Mouse (Mus musculus) splenic B cell, adult 2 months (primary cell): ENCODE measurements around the gene Gm20441.

Experiments used
- DNase-seq: peaks from one replicate; pipeline ENCODE4 v3.0.0-alpha.2; 2011; ENCODE audit warnings: low read depth, low spot score
- H3K27me3 ChIP-seq: 2 replicates; pipeline ENCODE4 v1.6.1; 2012; ENCODE audit warnings: mild to moderate bottlenecking, low read length, moderate library complexity, mixed read lengths; ENCODE audit not compliant: control insufficient read depth, poor library complexity, insufficient read depth, severe bottlenecking
- H3K36me3 ChIP-seq: 2 replicates; pipeline ENCODE4 v1.6.1; 2012; ENCODE audit warnings: mild to moderate bottlenecking, low read length, moderate library complexity, mixed read lengths; ENCODE audit not compliant: control insufficient read depth, poor library complexity, insufficient read depth, severe bottlenecking

Gene Gm20441

GRCm38 (mm10) chr10:75780769-75781578, at the start of gene Gm20441, which contains the start of gene Gstt3:
Gene Gm20441, minus strand, starts transcription at chr10:75780954.
Gene Gstt3, minus strand, starts transcription at chr10:75781414.
- no peaks in the 10 kb centered on the region for H3K36me3 ChIP-seq
- H3K27me3 ChIP-seq = no peaks in the 10 kb centered on the region
- peak; percentile 69 for DNase-seq

GRCm38 (mm10) chr10:75830275-75830670, 49.5 kb upstream of the Gm20441 start:
- Histone ChIP-seq H3K36me3 (no peaks in the 10 kb centered on the region), H3K27me3 (no peaks in the 10 kb centered on the region)
- DNase-seq = no peak

DNA sequence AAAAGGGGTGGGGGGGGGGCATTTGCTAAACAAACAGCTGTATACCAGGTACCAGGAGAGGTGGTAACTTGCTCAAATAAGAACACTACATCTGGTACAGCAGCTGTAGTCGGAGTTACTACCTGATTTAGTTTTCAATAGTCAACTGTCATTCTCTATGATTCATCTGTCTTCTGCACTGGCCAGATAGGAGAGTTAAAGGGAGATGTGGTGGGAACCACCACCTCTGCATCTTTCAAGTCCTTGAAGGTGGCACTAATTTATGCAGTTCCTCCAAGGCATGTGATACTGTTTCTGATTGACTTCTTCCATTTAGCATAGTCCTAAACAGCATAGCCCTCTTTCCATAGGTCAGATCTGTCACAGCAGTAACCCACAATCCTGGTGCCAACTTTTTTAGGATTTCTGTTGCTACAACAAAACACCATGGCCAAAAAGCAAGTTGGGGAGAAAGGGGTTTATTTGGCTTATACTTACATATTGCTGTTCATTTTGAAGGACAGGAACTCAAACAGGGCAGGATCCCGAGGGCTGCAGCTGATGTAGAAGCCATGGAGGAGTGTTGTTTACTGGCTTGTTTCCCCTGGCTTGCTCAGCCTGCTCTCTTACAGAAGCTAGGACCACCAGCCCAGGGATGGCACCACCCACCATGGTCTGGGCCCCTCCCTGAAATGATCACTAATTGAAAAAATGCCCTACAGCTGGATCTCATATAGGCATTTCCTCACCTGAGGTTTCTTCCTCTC, 48.9 kb upstream of the Gm20441 start:
- no peaks in the 10 kb centered on the region for H3K27me3 ChIP-seq
- no peak for DNase-seq

GRCm38 (mm10) chr10:75828500-75828931, 47.8 kb upstream of the Gm20441 start:
- Histone ChIP-seq H3K36me3 (no peaks in the 10 kb centered on the region), H3K27me3 (no peaks in the 10 kb centered on the region)
- no peak for DNase-seq

More for the DNA sequence above, 48.9 kb upstream of the Gm20441 start:
- H3K36me3 ChIP-seq = no peaks in the 10 kb centered on the region

- Histone ChIP-seq H3K27me3 (no peaks in the 10 kb centered on the region), H3K36me3 (no peaks in the 10 kb centered on the region)
- no peak for DNase-seq
Observed at GRCm38 (mm10) chr10:75827668-75828360, 47.1 kb upstream of the Gm20441 start.

GRCm38 (mm10) chr10:75824530-75824929, 43.8 kb upstream of the Gm20441 start:
- DNase-seq = no peak
- Histone ChIP-seq H3K27me3 (no peaks in the 10 kb centered on the region), H3K36me3 (no peaks in the 10 kb centered on the region)

GRCm38 (mm10) chr10:75823782-75824181, 43.0 kb upstream of the Gm20441 start:
- DNase-seq = no peak
- no peaks in the 10 kb centered on the region for H3K36me3 ChIP-seq
- no peaks in the 10 kb centered on the region for H3K27me3 ChIP-seq

- H3K36me3 ChIP-seq = no peaks in the 10 kb centered on the region
- H3K27me3 ChIP-seq = no peaks in the 10 kb centered on the region
- DNase-seq = no peak
Observed at GRCm38 (mm10) chr10:75822443-75822842, 41.7 kb upstream of the Gm20441 start, which contains the start of gene Gstt4. Gene Gstt4, minus strand, starts transcription at chr10:75822543.

DNA sequence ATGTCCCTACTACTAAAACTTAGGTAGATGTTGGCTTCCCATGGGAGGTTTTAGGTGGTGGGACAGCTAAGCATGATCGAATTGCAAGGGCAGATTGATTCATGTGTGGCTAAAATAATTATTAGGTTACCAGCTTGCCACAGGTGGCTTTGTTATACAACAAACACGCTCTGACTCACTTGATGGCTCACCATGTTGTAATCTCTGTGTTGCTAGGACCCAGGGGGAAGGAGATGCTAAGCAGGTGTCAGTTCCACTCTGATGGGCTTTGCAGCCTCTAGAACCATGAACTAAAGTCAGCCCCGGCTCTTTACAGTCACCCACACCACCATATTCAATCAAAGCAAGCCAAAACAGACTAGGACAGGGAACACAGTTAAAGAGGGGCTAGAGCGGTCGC, 39.1 kb upstream of the Gm20441 start:
- DNase-seq = no peak
- Histone ChIP-seq H3K36me3 (no peaks in the 10 kb centered on the region), H3K27me3 (no peaks in the 10 kb centered on the region)

DNA sequence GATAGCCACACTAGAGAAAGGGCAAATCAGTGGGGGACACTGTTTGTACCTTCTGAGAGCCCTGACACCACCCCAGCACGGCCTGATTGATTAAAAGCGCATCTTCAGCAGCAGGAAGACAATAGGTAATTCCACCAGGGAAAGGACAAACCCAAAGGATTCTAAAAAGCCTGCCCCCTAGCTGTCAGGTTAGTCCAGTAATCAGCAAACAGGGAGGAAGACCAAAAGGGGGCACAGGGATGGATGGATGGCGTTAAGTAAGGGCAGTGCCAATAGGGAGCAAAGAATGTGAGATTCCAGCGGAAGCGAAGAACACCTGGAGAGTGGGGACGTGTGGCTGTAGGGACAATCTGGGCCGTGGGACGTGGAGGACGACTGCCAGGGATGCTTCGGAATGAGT, 37.9 kb upstream of the Gm20441 start:
- Histone ChIP-seq H3K27me3 (no peaks in the 10 kb centered on the region), H3K36me3 (no peaks in the 10 kb centered on the region)
- DNase-seq = no peak

DNA sequence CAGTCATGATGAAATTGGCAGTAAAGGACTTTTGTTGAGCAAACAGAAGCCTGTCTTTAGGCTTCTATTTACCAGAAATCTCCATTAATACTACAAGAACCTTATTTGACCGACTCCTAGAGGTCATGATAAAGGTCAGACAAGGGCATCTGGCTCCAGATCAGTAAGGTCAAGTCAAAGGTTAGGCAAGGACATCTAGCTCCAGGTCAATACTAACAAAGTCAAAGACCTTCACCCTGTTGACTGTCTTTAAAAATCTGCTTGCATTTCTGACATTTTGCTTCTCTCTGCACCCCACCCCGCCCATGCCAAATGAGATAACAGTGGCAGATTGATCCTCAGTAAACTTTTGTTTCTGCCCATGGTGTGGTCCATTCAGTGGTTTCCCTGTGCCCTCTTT, 23.5 kb upstream of the Gm20441 start:
- DNase-seq = no peak
- Histone ChIP-seq H3K27me3 (no peaks in the 10 kb centered on the region), H3K36me3 (no peaks in the 10 kb centered on the region)

GRCm38 (mm10) chr10:75798176-75798696, 17.5 kb upstream of the Gm20441 start, which contains the start of gene Gstt1:
Gene Gstt1, minus strand, starts transcription at chr10:75798584.
- H3K27me3 ChIP-seq = no peaks in the 10 kb centered on the region
- peak; percentile 27 for DNase-seq
- no peaks in the 10 kb centered on the region for H3K36me3 ChIP-seq

GRCm38 (mm10) chr10:75797619-75798175, 16.9 kb upstream of the Gm20441 start:
- DNase-seq = peak; percentile 35
- Histone ChIP-seq H3K27me3 (no peaks in the 10 kb centered on the region), H3K36me3 (no peaks in the 10 kb centered on the region)

DNA sequence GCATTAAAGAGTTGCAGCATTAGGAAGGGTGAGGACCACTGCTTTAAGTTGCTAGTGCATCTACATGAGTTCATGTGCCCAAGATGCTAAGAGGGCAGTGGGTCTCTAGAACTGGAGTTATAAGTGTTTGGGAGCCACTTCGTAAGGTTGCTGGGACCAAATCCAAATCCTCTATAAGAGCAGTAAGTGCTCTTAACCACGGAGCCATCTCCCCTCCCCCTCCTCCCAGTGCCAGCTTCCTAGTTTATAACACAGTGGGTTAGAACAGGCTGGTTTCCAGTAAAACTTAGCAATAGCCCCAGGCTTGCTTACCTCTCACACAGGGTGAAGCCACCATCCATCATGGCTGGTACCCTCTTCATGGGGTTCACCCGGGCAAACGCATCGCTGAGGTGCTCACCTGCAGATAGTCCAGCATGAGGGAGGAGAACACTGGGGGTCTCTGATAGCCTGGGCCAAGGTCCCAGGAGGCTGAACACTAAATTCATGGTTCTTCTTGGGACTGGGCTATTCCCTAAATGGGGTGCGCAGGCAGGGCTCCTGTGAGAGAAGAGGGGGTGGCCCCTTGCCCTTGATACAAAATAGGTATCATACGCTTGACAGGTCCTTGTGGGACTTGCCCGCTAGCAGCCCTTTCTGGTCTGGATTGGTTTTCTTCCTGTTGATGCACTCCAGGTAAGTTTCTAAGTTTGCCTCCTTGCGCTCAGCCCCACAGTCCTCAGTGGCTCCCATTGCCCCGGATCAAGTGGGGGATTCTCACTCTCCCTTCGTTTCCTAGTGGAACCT, 16.2 kb upstream of the Gm20441 start:
- no peak for DNase-seq
- H3K36me3 ChIP-seq = no peaks in the 10 kb centered on the region
- no peaks in the 10 kb centered on the region for H3K27me3 ChIP-seq
